9 mouse cellular contexts compared by ENCODE assay signal in genomic region chr16:84955840-84956239, GRCm38 (mm10).
DNase-seq lines count a peak whose midpoint lies in the region; ATAC-seq lines count a peak whose summit lies in the region.
"Had no signal": no experiment of that assay in that cellular context is flagged by ENCODE, and none has a peak within 500 bp of the region (broad histone marks: within the 10 kb centered on the region; RNA-seq: fewer than 3 reads in every experiment).

No protein-coding gene starts in this region.

- DNase-seq in forebrain, embryonic 11.5 days (ENCODE audit: low spot score): no peak
- DNase-seq in forebrain, embryonic 10.5 days (ENCODE audit: extremely low spot score, low spot score): no peak
- no peak for DNase-seq in limb, embryonic 11.5 days (ENCODE audit: low spot score)
- no peak for DNase-seq in limb, embryonic 10.5 days (ENCODE audit: low spot score)
- DNase-seq in gastrocnemius, adult 8-10 months (ENCODE audit: low spot score in 2 of 2): no peak
- DNase-seq in liver: no peak

- H3K4me1 ChIP-seq in forebrain, embryonic 11.5 days (replicated peaks; ENCODE audit: control insufficient read depth, insufficient read depth, low read length): no peaks in the 10 kb centered on the region
- peaks cover 4% of the 10 kb centered on the region; the same call in 1 of the 2 replicates for H3K4me1 ChIP-seq in forebrain, embryonic 10.5 days
- H3K4me1 ChIP-seq in limb, embryonic 11.5 days (ENCODE audit: control insufficient read depth, insufficient read depth, low read length): no peaks in the 10 kb centered on the region
- H3K4me1 ChIP-seq in limb, embryonic 10.5 days: 0 out of 2 replicates have a peak, but pooled peaks cover 3% of the 10 kb centered on the region
- peaks cover 27% of the 10 kb centered on the region for H3K4me1 ChIP-seq in hindbrain, embryonic 13.5 days (replicated peaks)
- H3K4me1 ChIP-seq in midbrain, embryonic 16.5 days (ENCODE audit: control insufficient read depth, insufficient read depth, low read length): peaks cover 7% of the 10 kb centered on the region

- H3K27ac ChIP-seq in forebrain, embryonic 11.5 days (ENCODE audit: low read depth, low read length): no peak overlapping the region
- no peak overlapping the region for H3K27ac ChIP-seq in forebrain, embryonic 10.5 days
- H3K27ac ChIP-seq in limb, embryonic 11.5 days (replicated peaks; ENCODE audit: low read depth, low read length): no peak overlapping the region
- H3K27ac ChIP-seq in limb, embryonic 10.5 days: no peak overlapping the region
- H3K27ac ChIP-seq in hindbrain, embryonic 13.5 days: no peak overlapping the region
- no peak overlapping the region for H3K27ac ChIP-seq in midbrain, embryonic 16.5 days (ENCODE audit: low read length)
- H3K27ac ChIP-seq: heart, embryonic 10.5 days had no signal

- no peak overlapping the region for H3K4me2 ChIP-seq in forebrain, embryonic 11.5 days (ENCODE audit: low read depth, low read length, severe bottlenecking)
- no peak overlapping the region for H3K4me2 ChIP-seq in limb, embryonic 11.5 days (ENCODE audit: low read depth, severe bottlenecking)
- H3K4me2 ChIP-seq in hindbrain, embryonic 13.5 days: no peak overlapping the region
- no peak overlapping the region for H3K4me2 ChIP-seq in midbrain, embryonic 16.5 days (ENCODE audit: low read length)

- WGBS in forebrain, embryonic 11.5 days: 61% methylated on average over 1 of the region's 1 CpGs
- 85% methylated on average over 1 of the region's 1 CpGs for WGBS in forebrain, embryonic 10.5 days
- 60% methylated on average over 1 of the region's 1 CpGs for WGBS in limb, embryonic 11.5 days
- WGBS in limb, embryonic 10.5 days: 70% methylated on average over 1 of the region's 1 CpGs
- WGBS in hindbrain, embryonic 13.5 days: 60% methylated on average over 1 of the region's 1 CpGs
- 50% methylated on average over 1 of the region's 1 CpGs for WGBS in midbrain, embryonic 16.5 days

- ATAC-seq in forebrain, embryonic 11.5 days (replicated peaks; ENCODE audit: low FRiP score): peak; percentile 39
- ATAC-seq in limb, embryonic 11.5 days (ENCODE audit: insufficient number of reproducible peaks, low FRiP score, low TSS enrichment, low read depth): peak; percentile 19; the same call in 1 of the 2 replicates
- peak; percentile 43 for ATAC-seq in hindbrain, embryonic 13.5 days (ENCODE audit: low FRiP score)
- peak; percentile 44 for ATAC-seq in midbrain, embryonic 16.5 days

- H3K4me3 ChIP-seq in forebrain, embryonic 11.5 days (ENCODE audit: low read depth, low read length): no peak overlapping the region
- no peak overlapping the region for H3K4me3 ChIP-seq in forebrain, embryonic 10.5 days
- no peak overlapping the region for H3K4me3 ChIP-seq in limb, embryonic 11.5 days (ENCODE audit: low read depth, low read length)
- H3K4me3 ChIP-seq in limb, embryonic 10.5 days: no peak overlapping the region
- H3K4me3 ChIP-seq in hindbrain, embryonic 13.5 days: no peak overlapping the region
- H3K4me3 ChIP-seq in midbrain, embryonic 16.5 days (ENCODE audit: low read depth, low read length): no peak overlapping the region
- H3K4me3 ChIP-seq: heart, embryonic 10.5 days had no signal

- no peaks in the 10 kb centered on the region for H3K27me3 ChIP-seq in forebrain, embryonic 11.5 days (ENCODE audit: control insufficient read depth, insufficient read depth, low read length)
- H3K27me3 ChIP-seq in forebrain, embryonic 10.5 days (ENCODE audit: poor library complexity, severe bottlenecking): no peaks in the 10 kb centered on the region
- H3K27me3 ChIP-seq in limb, embryonic 11.5 days (ENCODE audit: control insufficient read depth, insufficient read depth, low read length): no peaks in the 10 kb centered on the region
- no peaks in the 10 kb centered on the region for H3K27me3 ChIP-seq in limb, embryonic 10.5 days (ENCODE audit: low read depth, poor library complexity, severe bottlenecking)
- no peaks in the 10 kb centered on the region for H3K27me3 ChIP-seq in hindbrain, embryonic 13.5 days
- no peaks in the 10 kb centered on the region for H3K27me3 ChIP-seq in midbrain, embryonic 16.5 days (ENCODE audit: control insufficient read depth, insufficient read depth, low read depth, low read length)

- no peak overlapping the region for H3K9ac ChIP-seq in forebrain, embryonic 11.5 days (ENCODE audit: low read length)
- no peak overlapping the region for H3K9ac ChIP-seq in limb, embryonic 11.5 days (ENCODE audit: low read length)
- H3K9ac ChIP-seq in hindbrain, embryonic 13.5 days: no peak overlapping the region
- no peak overlapping the region for H3K9ac ChIP-seq in midbrain, embryonic 16.5 days (ENCODE audit: low read depth, low read length)

- H3K9me3 ChIP-seq in forebrain, embryonic 11.5 days (ENCODE audit: control insufficient read depth, low read length): no peaks in the 10 kb centered on the region
- H3K9me3 ChIP-seq in forebrain, embryonic 10.5 days: no peaks in the 10 kb centered on the region
- no peaks in the 10 kb centered on the region for H3K9me3 ChIP-seq in limb, embryonic 11.5 days (ENCODE audit: control insufficient read depth, low read length)
- no peaks in the 10 kb centered on the region for H3K9me3 ChIP-seq in limb, embryonic 10.5 days (replicated peaks)
- no peaks in the 10 kb centered on the region for H3K9me3 ChIP-seq in hindbrain, embryonic 13.5 days
- no peaks in the 10 kb centered on the region for H3K9me3 ChIP-seq in midbrain, embryonic 16.5 days (replicated peaks; ENCODE audit: control insufficient read depth, low read length, poor library complexity, severe bottlenecking)
- H3K9me3 ChIP-seq: heart, embryonic 10.5 days had no signal

- H3K36me3 ChIP-seq in forebrain, embryonic 11.5 days (ENCODE audit: control insufficient read depth, insufficient read depth, low read length): no peaks in the 10 kb centered on the region; the same call in 1 of the 2 replicates
- H3K36me3 ChIP-seq in forebrain, embryonic 10.5 days (replicated peaks): peaks cover 62% of the 10 kb centered on the region
- no peaks in the 10 kb centered on the region for H3K36me3 ChIP-seq in limb, embryonic 11.5 days (ENCODE audit: control insufficient read depth, insufficient read depth, low read length)
- H3K36me3 ChIP-seq in limb, embryonic 10.5 days: peaks cover 49% of the 10 kb centered on the region
- peaks cover 60% of the 10 kb centered on the region for H3K36me3 ChIP-seq in hindbrain, embryonic 13.5 days
- peaks cover 13% of the 10 kb centered on the region for H3K36me3 ChIP-seq in midbrain, embryonic 16.5 days (ENCODE audit: control insufficient read depth, insufficient read depth, low read length)
